Comparison of ENCODE assay signal across 9 mouse cellular contexts in genomic region chr6:50252690-50253089, GRCm38 (mm10). TPM values are rescaled to one million over a fixed set of nuclear protein-coding genes. Genes with fewer than 3 reads are reported as not detected.
DNase-seq lines count a peak whose midpoint lies in the region; ATAC-seq and TF ChIP-seq lines count a peak whose summit lies in the region.
"Had no signal": no experiment of that assay in that cellular context is flagged by ENCODE, and none has a peak within 500 bp of the region (broad histone marks: within the 10 kb centered on the region; RNA-seq: fewer than 3 reads in every experiment).

No protein-coding gene starts in this region.

- H3K79me2 ChIP-seq in CH12.LX (replicated peaks; ENCODE audit: control insufficient read depth, extremely low read depth, insufficient read depth, poor library complexity, severe bottlenecking): no peaks in the 10 kb centered on the region

- H3K36me3 ChIP-seq in CH12.LX (replicated peaks in 1 of 2; ENCODE audit: control insufficient read depth in 1 of 2, insufficient read depth in 1 of 2, low read length in 1 of 2): no peaks in the 10 kb centered on the region
- H3K36me3 ChIP-seq in lung, postnatal 0 days (ENCODE audit: insufficient read depth, low read length): no peaks in the 10 kb centered on the region
- no peaks in the 10 kb centered on the region for H3K36me3 ChIP-seq in splenic B cell, adult 2 months (ENCODE audit: control insufficient read depth, insufficient read depth, low read length, poor library complexity, severe bottlenecking)
- no peaks in the 10 kb centered on the region for H3K36me3 ChIP-seq in midbrain, embryonic 15.5 days (replicated peaks)

- no peak for TF ChIP-seq POLR2A in CH12.LX (IDR thresholded peaks at IDR 0.05; ENCODE audit: low read depth, low read length)

- dilution Hi-C loops in CH12.LX (cut with MboI; ENCODE audit: extremely low pct_ligation_motif_present, extremely low pct_unique_long_range_greater_than_20kb, low sequenced_read_pairs): no loop called here

- in situ Hi-C loops in CH12.LX (cut with MboI; ENCODE audit: low pct_ligation_motif_present, low pct_unique_long_range_greater_than_20kb, low sequenced_read_pairs): no loop called here

- no peaks in the 10 kb centered on the region for H3K9me3 ChIP-seq in CH12.LX (replicated peaks; ENCODE audit: low read length)
- no peaks in the 10 kb centered on the region for H3K9me3 ChIP-seq in lung, postnatal 0 days (ENCODE audit: low read length)
- H3K9me3 ChIP-seq in midbrain, embryonic 15.5 days: no peaks in the 10 kb centered on the region

- peak overlapping the region; percentile 57; the same call in 1 of the 2 replicates for H3K4me2 ChIP-seq in CH12.LX (ENCODE audit: insufficient read depth, low read depth, poor library complexity, severe bottlenecking)
- no peak overlapping the region for H3K4me2 ChIP-seq in lung, postnatal 0 days (replicated peaks; ENCODE audit: low read depth, low read length)
- no peak overlapping the region for H3K4me2 ChIP-seq in midbrain, embryonic 15.5 days

- TF ChIP-seq RAD21 in CH12.LX (IDR thresholded peaks at IDR 0.05; ENCODE audit: low read depth, low read length): no peak

- no peak overlapping the region for H3K9ac ChIP-seq in CH12.LX (ENCODE audit: insufficient read depth, low read depth)
- no peak overlapping the region for H3K9ac ChIP-seq in lung, postnatal 0 days (replicated peaks; ENCODE audit: low read depth)
- H3K9ac ChIP-seq in midbrain, embryonic 15.5 days: no peak overlapping the region
- H3K9ac ChIP-seq: liver, embryonic 14.5 days had no signal

- no peaks in the 10 kb centered on the region for H3K27me3 ChIP-seq in CH12.LX (replicated peaks)
- no peaks in the 10 kb centered on the region for H3K27me3 ChIP-seq in lung, postnatal 0 days (replicated peaks; ENCODE audit: insufficient read depth, low read length)
- H3K27me3 ChIP-seq in splenic B cell, adult 2 months (ENCODE audit: control insufficient read depth, insufficient read depth, low read length, poor library complexity, severe bottlenecking): no peaks in the 10 kb centered on the region
- no peaks in the 10 kb centered on the region for H3K27me3 ChIP-seq in midbrain, embryonic 15.5 days (replicated peaks)

- ATAC-seq in lung, postnatal 0 days: no peak
- ATAC-seq in midbrain, embryonic 15.5 days (replicated peaks): no peak

- TF ChIP-seq CTCF in CH12.LX (conservative IDR thresholded peaks at IDR 0.05 in 1 of 2, IDR thresholded peaks at IDR 0.05 in 1 of 2; ENCODE audit: low read depth in 2 of 2, low read length in 2 of 2): no peak
- no peak for TF ChIP-seq CTCF in lung, postnatal 0 days (IDR thresholded peaks at IDR 0.05)

- TF ChIP-seq EP300 in CH12.LX (IDR thresholded peaks at IDR 0.05; ENCODE audit: low read length): no peak
- TF ChIP-seq EP300 in lung, postnatal 0 days (IDR thresholded peaks at IDR 0.05): no peak

- no peak overlapping the region for H3K4me3 ChIP-seq in CH12.LX (replicated peaks in 1 of 3; ENCODE audit: low read depth in 2 of 3, low read length in 2 of 3, poor library complexity in 1 of 3)
- H3K4me3 ChIP-seq in lung, postnatal 0 days (ENCODE audit: low read depth, low read length): no peak overlapping the region
- no peak overlapping the region for H3K4me3 ChIP-seq in midbrain, embryonic 15.5 days

- 37% methylated on average over 5 of the region's 5 CpGs for WGBS in lung, postnatal 0 days
- 77% methylated on average over 5 of the region's 5 CpGs for WGBS in midbrain, embryonic 15.5 days

- DNase-seq in kidney, adult 9 months: peak; percentile 20
- DNase-seq in kidney, postnatal 14 days: no peak
- DNase-seq in CH12.LX (ENCODE audit: extremely low read depth): peak; percentile 49
- peak; percentile 54 for DNase-seq in lung, postnatal 0 days (ENCODE audit: low spot score)
- peak; percentile 41 for DNase-seq in splenic B cell, adult 2 months (ENCODE audit: low read depth, low spot score)
- DNase-seq in urinary bladder, postnatal 25 days (ENCODE audit: low spot score): no peak
- DNase-seq in cerebellum, adult 9-11 months: no peak

- peaks cover 5 to 12% of the 10 kb centered on the region in 2 experiments for H3K4me1 ChIP-seq in CH12.LX (ENCODE audit: control insufficient read depth in 1 of 2, insufficient read depth in 2 of 2)
- H3K4me1 ChIP-seq in lung, postnatal 0 days (ENCODE audit: insufficient read depth, low read depth, low read length): 0 out of 2 replicates have a peak, but pooled peaks cover 3% of the 10 kb centered on the region
- no peaks in the 10 kb centered on the region for H3K4me1 ChIP-seq in midbrain, embryonic 15.5 days

- no peak overlapping the region for H3K27ac ChIP-seq in CH12.LX (ENCODE audit: insufficient read depth, low read depth)
- no peak overlapping the region for H3K27ac ChIP-seq in lung, postnatal 0 days (ENCODE audit: low read length)
- H3K27ac ChIP-seq in midbrain, embryonic 15.5 days: no peak overlapping the region
- H3K27ac ChIP-seq: liver, embryonic 14.5 days had no signal

TF ChIP-seq in CH12.LX, 34 proteins besides CTCF, POLR2A, EP300 and RAD21:
- TF ChIP-seq UBTF (IDR thresholded peaks at IDR 0.05; ENCODE audit: low read depth, low read length): no peak
- no peak for TF ChIP-seq BHLHE40 (IDR thresholded peaks at IDR 0.05; ENCODE audit: low read depth, low read length)
- TF ChIP-seq KAT2A (IDR thresholded peaks at IDR 0.05; ENCODE audit: insufficient replicate concordance, low read length): no peak
- TF ChIP-seq E2F4 (IDR thresholded peaks at IDR 0.05; ENCODE audit: insufficient replicate concordance, low read depth, low read length): no peak
- no peak for TF ChIP-seq SIN3A (IDR thresholded peaks at IDR 0.05; ENCODE audit: low read length)
- no peak for TF ChIP-seq MAX (IDR thresholded peaks at IDR 0.05; ENCODE audit: low read length)
- TF ChIP-seq MAFK (IDR thresholded peaks at IDR 0.05; ENCODE audit: insufficient replicate concordance, low read length): no peak
TF ChIP-seq in CH12.LX: peak in this region for 0.

RNA-seq across cellular contexts. Expression of gene Gsdme, which starts 11.0 kb away (rescaled TPM):
- 0.29 and 0.38 TPM in 2 replicates for total RNA-seq in CH12.LX (2012; rRNA removed)
- total RNA-seq in CH12.LX (2014; rRNA removed): not detected in 2 replicates
- polyA plus RNA-seq in CH12.LX (2012; ENCODE audit: insufficient read length, low read depth): 1.8 and 2.0 TPM in 2 replicates
- 13.2 and 14.8 TPM in 2 replicates for polyA plus RNA-seq in lung, postnatal 0 days (2015; fragmentation: Nextera tagmentation; extraction: Ambion mirVana)
- 78.0 and 85.3 TPM in 2 replicates for polyA plus RNA-seq in midbrain, embryonic 15.5 days (2015; fragmentation: Nextera tagmentation; extraction: Ambion mirVana)

Comparison
In these comparisons a context has a peak if more than half of its experiments do, and no peak if none do; other contexts are left out.
1. DNase-seq: peak in kidney, adult 9 months (single experiment), CH12.LX (single experiment), lung, postnatal 0 days (single experiment) and splenic B cell, adult 2 months (single experiment); none in kidney, postnatal 14 days (single experiment), urinary bladder, postnatal 25 days (single experiment) and cerebellum, adult 9-11 months (single experiment).